Mouse (Mus musculus) thymus, adult 2 months (tissue): Measurements from ENCODE around the gene Hist1h4a. TPM values are rescaled to one million over a fixed set of nuclear protein-coding genes. Genes with fewer than 3 reads are reported as not detected.
"Not testable (repeated sequence)": the region's sequence is repeated elsewhere in the genome, so short reads cannot be mapped to it uniquely, and the experiment has no call there.

ENCODE experiments used
- DNase-seq: peaks from one replicate; pipeline ENCODE4 v3.0.0; 2021
- H3K27ac ChIP-seq: fragments of 200-500 bp; 2 replicates; pipeline ENCODE4 v1.5.1; 2012; ENCODE audit warnings: low read length, control low read depth; ENCODE audit not compliant: control insufficient read depth, insufficient read depth
- H3K27me3 ChIP-seq: fragments of 200-500 bp; 2 replicates; pipeline ENCODE4 v1.6.1; 2012; ENCODE audit warnings: mild to moderate bottlenecking, low read length, moderate library complexity, mixed read lengths; ENCODE audit not compliant: control insufficient read depth, insufficient read depth
- H3K36me3 ChIP-seq: fragments of 200-500 bp; 2 replicates; pipeline ENCODE4 v1.6.1; 2012; ENCODE audit warnings: mild to moderate bottlenecking, low read length, moderate library complexity; ENCODE audit not compliant: control insufficient read depth, insufficient read depth
- H3K4me1 ChIP-seq: fragments of 200-500 bp; replicated peaks from 2 replicates; pipeline ENCODE4 v1.6.1; 2012; ENCODE audit warnings: low read length; ENCODE audit not compliant: control insufficient read depth, insufficient read depth
- H3K4me3 ChIP-seq: fragments of 200-500 bp; 2 replicates; pipeline ENCODE4 v1.5.1; 2012; ENCODE audit warnings: mild to moderate bottlenecking, low read length, control low read depth, moderate library complexity; ENCODE audit not compliant: control insufficient read depth, insufficient read depth
- CTCF ChIP-seq: fragments of 200-500 bp; IDR thresholded peaks from 2 replicates; pipeline ENCODE4 v1.5.1; 2012; ENCODE audit warnings: mild to moderate bottlenecking, control low read depth, low read length, moderate library complexity, borderline replicate concordance; ENCODE audit not compliant: control insufficient read depth, poor library complexity, insufficient read depth; ENCODE audit errors: extremely low read depth
- POLR2A ChIP-seq: fragments of 200-500 bp; IDR thresholded peaks from 2 replicates; pipeline ENCODE4 v1.6.1; 2012; ENCODE audit warnings: mild to moderate bottlenecking, low read length, control low read depth, moderate library complexity; ENCODE audit not compliant: control insufficient read depth, poor library complexity, insufficient read depth; ENCODE audit errors: extremely low read depth
- WGBS: fragments of 180-500 bp; shearing (Covaris S2); methylation state at CpG from one replicate; pipeline ENCODE4 v1.1.7; 2018; 5-methylcytosine and 5-hydroxymethylcytosine counted together
- polyA plus RNA-seq: library from polyadenylated mRNA; depleted of rRNA; stranded (reverse); fragments of >200 nt; gene quantifications from 2 replicates; pipeline ENCODE4 v1.2.3, GENCODE M21; 2012; rRNA removed

Gene Hist1h4a
- polyA plus RNA-seq, 1 experiment = 295 TPM

GRCm38 (mm10) chr13:23725213-23725612 is 35.8 kb downstream of the Hist1h4a start:
- TF ChIP-seq POLR2A (no peak), CTCF (no peak)
- WGBS = 86% methylated on average over 1 of the region's 1 CpGs
- Histone ChIP-seq H3K4me1 (peaks cover 18% of the 10 kb centered on the region), H3K27me3 (no peaks in the 10 kb centered on the region), H3K36me3 (no peaks in the 10 kb centered on the region), H3K4me3 (no peak overlapping the region), H3K27ac (no peak overlapping the region)
- no peak for DNase-seq

DNA sequence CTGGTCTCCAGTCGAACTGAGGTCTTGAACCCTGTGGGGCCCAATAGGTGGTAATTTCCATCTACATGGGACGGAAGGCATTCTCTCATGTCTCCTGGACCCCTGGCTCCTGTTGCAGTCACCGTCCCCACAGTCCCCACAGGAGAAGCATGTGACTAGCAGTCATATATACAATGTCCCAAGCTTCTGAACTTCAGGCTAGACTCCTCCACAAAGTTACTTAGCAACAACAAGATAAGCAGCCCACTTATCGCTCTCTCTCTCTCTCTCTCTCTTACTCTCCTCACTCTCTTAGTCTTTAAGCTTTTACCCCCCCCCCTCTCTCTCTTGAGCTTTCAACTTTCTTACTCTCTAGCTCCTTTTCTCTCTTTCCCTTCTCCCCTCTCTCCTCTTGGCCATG is 36.8 kb downstream of the Hist1h4a start:
- DNase-seq = no peak
- over 99% methylated on average over 4 of the region's 4 CpGs for WGBS
- no peak for TF ChIP-seq POLR2A
- TF ChIP-seq CTCF = no peak

GRCm38 (mm10) chr13:23717593-23718245 is 43.3 kb downstream of the Hist1h4a start:
- H3K27me3 ChIP-seq, H3K36me3 ChIP-seq, DNase-seq, H3K4me3 ChIP-seq, H3K27ac ChIP-seq, H3K4me1 ChIP-seq: not testable (repeated sequence)
- 45% methylated on average over 2 of the region's 2 CpGs for WGBS

More for the DNA sequence above, 36.8 kb downstream of the Hist1h4a start:
- Histone ChIP-seq H3K27me3 (no peaks in the 10 kb centered on the region), H3K36me3 (no peaks in the 10 kb centered on the region), H3K27ac (no peak overlapping the region), H3K4me1 (peaks cover 10% of the 10 kb centered on the region), H3K4me3 (no peak overlapping the region)

GRCm38 (mm10) chr13:23717176-23717575 is 43.9 kb downstream of the Hist1h4a start:
- TF ChIP-seq POLR2A (no peak), CTCF (no peak)
- Histone ChIP-seq H3K27me3 (no peaks in the 10 kb centered on the region), H3K4me3 (no peak overlapping the region), H3K36me3 (no peaks in the 10 kb centered on the region), H3K27ac (no peak overlapping the region), H3K4me1 (no peaks in the 10 kb centered on the region; the same call in 1 of the 2 replicates)
- DNase-seq = no peak
- WGBS = 72% methylated on average over 11 of the region's 11 CpGs

DNA sequence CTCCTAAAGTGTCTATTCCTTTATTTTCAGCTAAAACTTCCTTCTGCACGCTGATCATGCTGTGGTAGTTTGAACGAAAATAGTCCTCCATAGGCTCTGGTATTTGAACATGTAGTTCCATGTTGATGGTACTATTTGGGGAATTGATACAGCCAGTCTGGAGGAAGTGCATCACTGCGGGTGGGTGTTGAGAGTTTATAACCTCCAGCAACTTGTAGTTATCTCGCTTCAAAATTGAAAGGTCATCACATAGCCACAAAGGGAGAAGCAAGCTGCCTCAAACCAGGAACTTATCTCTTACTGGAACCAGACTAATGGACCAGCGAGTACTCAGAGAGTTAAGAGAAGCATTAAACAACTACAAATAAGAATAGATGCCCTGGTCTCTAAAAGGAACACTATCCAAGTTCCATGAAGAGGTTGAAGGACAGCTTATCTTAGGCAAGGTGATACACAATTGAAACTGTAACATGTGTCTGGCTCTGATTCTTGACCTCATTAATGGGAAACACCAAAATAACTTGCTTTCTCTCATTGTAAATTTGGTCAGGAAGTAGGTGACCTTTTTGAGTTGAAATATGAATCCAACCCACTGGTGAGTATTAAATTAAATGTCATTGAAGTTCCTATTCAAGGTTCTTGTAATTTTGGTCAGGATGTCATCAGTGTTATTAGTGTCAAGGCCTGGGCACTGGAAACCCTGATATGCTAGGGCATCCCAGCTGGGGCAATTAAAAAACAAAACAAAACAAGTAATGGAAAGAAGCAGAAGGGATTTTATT is 44.6 kb downstream of the Hist1h4a start:
- Histone ChIP-seq H3K4me1 (no peaks in the 10 kb centered on the region; the same call in 1 of the 2 replicates), H3K27me3 (no peaks in the 10 kb centered on the region), H3K27ac (no peak overlapping the region), H3K36me3 (no peaks in the 10 kb centered on the region), H3K4me3 (no peak overlapping the region)
- 66% methylated on average over 5 of the region's 5 CpGs for WGBS
- no peak for DNase-seq
- no peak for TF ChIP-seq CTCF
- TF ChIP-seq POLR2A = no peak

Other genes starting within 250 kb of the Hist1h4a start
- 150 and 182 TPM in 2 replicates for gene Hist1h4h, start 230.2 kb downstream of the Hist1h4a start, polyA plus RNA-seq
- gene Hist1h2af, start 227.3 kb downstream of the Hist1h4a start, polyA plus RNA-seq = 4,070 and 5,945 TPM in 2 replicates
- gene Hist1h3g, start 225.8 kb downstream of the Hist1h4a start, polyA plus RNA-seq = 496 and 661 TPM in 2 replicates
- 37.8 and 51.2 TPM in 2 replicates for gene Hist1h2bh, start 217.8 kb downstream of the Hist1h4a start, polyA plus RNA-seq
- 72.3 and 87.8 TPM in 2 replicates for gene Hist1h3f, start 217.2 kb downstream of the Hist1h4a start, polyA plus RNA-seq
- gene Hist1h4f, start 209.6 kb downstream of the Hist1h4a start, polyA plus RNA-seq = 208 and 221 TPM in 2 replicates
- gene Hist1h1d, start 208.0 kb downstream of the Hist1h4a start, polyA plus RNA-seq = 1.9 and 2.9 TPM in 2 replicates
- 245 and 339 TPM in 2 replicates for gene Hist1h3e, start 198.9 kb downstream of the Hist1h4a start, polyA plus RNA-seq
- 174 and 210 TPM in 2 replicates for gene Hist1h2ae, start 190.0 kb downstream of the Hist1h4a start, polyA plus RNA-seq
- 523 and 578 TPM in 2 replicates for gene Hist1h2bg, start 189.8 kb downstream of the Hist1h4a start, polyA plus RNA-seq
- gene Hist1h2bf, start 187.0 kb downstream of the Hist1h4a start, polyA plus RNA-seq = 277 and 362 TPM in 2 replicates
- gene Hist1h2ad, start 186.8 kb downstream of the Hist1h4a start, polyA plus RNA-seq = 76.8 and 109 TPM in 2 replicates
- gene Hist1h3d, start 185.5 kb downstream of the Hist1h4a start, polyA plus RNA-seq = 161 and 207 TPM in 2 replicates
- 115 and 120 TPM in 2 replicates for gene Hist1h4d, start 179.6 kb downstream of the Hist1h4a start, polyA plus RNA-seq
- gene Hist1h2be, start 140.1 kb downstream of the Hist1h4a start, polyA plus RNA-seq = 14.4 and 19.9 TPM in 2 replicates
- gene Hist1h1e, start 138.7 kb downstream of the Hist1h4a start, polyA plus RNA-seq = 9.4 and 18.5 TPM in 2 replicates
- 11.0 and 12.9 TPM in 2 replicates for gene Hist1h2ac, start 77.3 kb downstream of the Hist1h4a start, polyA plus RNA-seq
- 153 and 154 TPM in 2 replicates for gene Hist1h2bc, start 77.0 kb downstream of the Hist1h4a start, polyA plus RNA-seq
- gene Hist1h1t, start 65.4 kb downstream of the Hist1h4a start, polyA plus RNA-seq = 0.11 TPM in 1 of 2 replicates, not detected in the other
- gene Hist1h4c, start 62.8 kb downstream of the Hist1h4a start, polyA plus RNA-seq = 69.8 and 70.6 TPM in 2 replicates
- gene Hfe, start 50.4 kb downstream of the Hist1h4a start, polyA plus RNA-seq = 9.8 and 13.5 TPM in 2 replicates
- gene Hist1h1c, start 22.4 kb downstream of the Hist1h4a start, polyA plus RNA-seq = 40.9 and 48.1 TPM in 2 replicates
- gene Hist1h3c, start 15.6 kb downstream of the Hist1h4a start, polyA plus RNA-seq = 377 and 602 TPM in 2 replicates
- 160 and 224 TPM in 2 replicates for gene Hist1h2bb, start 14.5 kb downstream of the Hist1h4a start, polyA plus RNA-seq
- gene Hist1h2ab, start 10.1 kb downstream of the Hist1h4a start, polyA plus RNA-seq = 258 and 455 TPM in 2 replicates
- 529 and 561 TPM in 2 replicates for gene Hist1h3b, start 9.0 kb downstream of the Hist1h4a start, polyA plus RNA-seq
- gene Hist1h4b, start 4.2 kb downstream of the Hist1h4a start, polyA plus RNA-seq = 101 and 134 TPM in 2 replicates
- gene Hist1h3a, start 1.2 kb upstream of the Hist1h4a start, polyA plus RNA-seq = 348 and 451 TPM in 2 replicates
- 18.2 and 21.2 TPM in 2 replicates for gene Hist1h1a, start 2.4 kb upstream of the Hist1h4a start, polyA plus RNA-seq
- gene Trim38, start 8.7 kb upstream of the Hist1h4a start, polyA plus RNA-seq = not detected in 2 replicates
- gene Slc17a2, start 45.8 kb upstream of the Hist1h4a start, polyA plus RNA-seq = 0.08 and 0.26 TPM in 2 replicates
- gene Slc17a3, start 78.2 kb upstream of the Hist1h4a start, polyA plus RNA-seq = 0.05 and 0.13 TPM in 2 replicates
- gene Slc17a1, start 106.5 kb upstream of the Hist1h4a start, polyA plus RNA-seq = 0.11 and 0.13 TPM in 2 replicates
- 0.16 and 0.27 TPM in 2 replicates for gene Slc17a4, start 153.8 kb upstream of the Hist1h4a start, polyA plus RNA-seq
- gene Hist1h2ba, start 172.9 kb upstream of the Hist1h4a start, polyA plus RNA-seq = not detected in 2 replicates
- gene Hist1h2aa, start 173.2 kb upstream of the Hist1h4a start, polyA plus RNA-seq = not detected in 2 replicates
- 0.11 TPM in 1 of 2 replicates, not detected in the other for gene Scgn, start 230.0 kb upstream of the Hist1h4a start, polyA plus RNA-seq